Mouse (Mus musculus): ENCODE results near the gene Atxn7l3b.

- TF ChIP-seq POLR2A (IDR thresholded peaks at IDR 0.05; ENCODE audit: extremely low read depth, insufficient read depth, low read length), result no peak
- no peak for TF ChIP-seq CTCF (IDR thresholded peaks at IDR 0.05; ENCODE audit: low read depth, low read length)
Measured at GRCm38 (mm10) chr10:112926271-112926670, 2.5 kb downstream of the Atxn7l3b start.
